Mouse (Mus musculus) limb, embryonic 14.5 days (tissue): Measurements from ENCODE around the gene Tmem247. TPM values are rescaled to one million over a fixed set of nuclear protein-coding genes. Genes with fewer than 3 reads are reported as not detected.

Source experiments
- ATAC-seq: fragments of 200-750 bp; cut with Nextera tagmentation; 2 replicates; pipeline ENCODE4 v1.8.0; 2017; ENCODE audit warnings: low read depth, moderate number of reproducible peaks, moderate TSS enrichment; ENCODE audit not compliant: low FRiP score
- DNase-seq: peaks from one replicate; pipeline ENCODE4 v3.0.0-alpha.2; 2015; ENCODE audit warnings: low spot score
- H3K27ac ChIP-seq: fragments of 300-500 bp; sonication (generic); replicated peaks from 2 replicates; pipeline ENCODE4 v1.5.1; 2014; ENCODE audit warnings: low read depth, mild to moderate bottlenecking, low read length, moderate library complexity, mixed read lengths
- H3K27me3 ChIP-seq: fragments of 300-500 bp; sonication (generic); 2 replicates; pipeline ENCODE4 v1.6.1; 2014; ENCODE audit warnings: low read length, mixed read lengths; ENCODE audit not compliant: control insufficient read depth, insufficient read depth
- H3K36me3 ChIP-seq: fragments of 300-500 bp; sonication (generic); 2 replicates; pipeline ENCODE4 v1.6.1; 2014; ENCODE audit warnings: mild to moderate bottlenecking, low read length, moderate library complexity, mixed read lengths; ENCODE audit not compliant: control insufficient read depth, insufficient read depth
- H3K4me1 ChIP-seq: fragments of 300-500 bp; sonication (generic); 2 replicates; pipeline ENCODE4 v1.6.1; 2014; ENCODE audit warnings: antibody characterized with exemption, low read length, mixed read lengths; ENCODE audit not compliant: control insufficient read depth, insufficient read depth
- H3K4me2 ChIP-seq: fragments of 300-500 bp; sonication (generic); replicated peaks from 2 replicates; pipeline ENCODE4 v1.6.1; 2014; ENCODE audit warnings: low read depth, mild to moderate bottlenecking, low read length, moderate library complexity; ENCODE audit not compliant: severe bottlenecking
- H3K4me3 ChIP-seq: fragments of 300-500 bp; sonication (generic); replicated peaks from 2 replicates; pipeline ENCODE4 v1.5.1; 2014; ENCODE audit warnings: low read length
- H3K9ac ChIP-seq: fragments of 300-500 bp; sonication (generic); 2 replicates; pipeline ENCODE4 v1.6.1; 2014; ENCODE audit warnings: mild to moderate bottlenecking, low read depth, low read length, moderate library complexity; ENCODE audit not compliant: severe bottlenecking
- H3K9me3 ChIP-seq: fragments of 300-500 bp; sonication (generic); 2 replicates; pipeline ENCODE4 v1.6.1; 2016; ENCODE audit warnings: low read length; ENCODE audit not compliant: control insufficient read depth
- POLR2A ChIP-seq: fragments of 200-500 bp; IDR thresholded peaks from 2 replicates; pipeline ENCODE4 v1.8.0; 2012; ENCODE audit warnings: inconsistent platforms, mild to moderate bottlenecking, moderate library complexity, borderline replicate concordance; ENCODE audit not compliant: insufficient read depth, insufficient read length; ENCODE audit errors: extremely low read depth
- WGBS: fragments of 180-500 bp; shearing (Covaris S2); extraction: QIAGEN DNeasy Blood & Tissue Kit; methylation state at CpG from one replicate; pipeline ENCODE4 v1.1.7; 2014; 5-methylcytosine and 5-hydroxymethylcytosine counted together
- polyA plus RNA-seq, 2 experiments: library from polyadenylated mRNA; depleted of rRNA in 1 of 2; stranded (reverse) in 1 of 2; unstranded in 1 of 2; fragments of >200 nt; fragmentation: Nextera tagmentation in 1 of 2; extraction: Ambion mirVana in 1 of 2; gene quantifications; 2 replicates each; pipeline versions ENCODE4 v1.2.1 to v1.2.3; 2012 to 2014

Tmem247 gene
- polyA plus RNA-seq, 2 experiments: not detected

DNA sequence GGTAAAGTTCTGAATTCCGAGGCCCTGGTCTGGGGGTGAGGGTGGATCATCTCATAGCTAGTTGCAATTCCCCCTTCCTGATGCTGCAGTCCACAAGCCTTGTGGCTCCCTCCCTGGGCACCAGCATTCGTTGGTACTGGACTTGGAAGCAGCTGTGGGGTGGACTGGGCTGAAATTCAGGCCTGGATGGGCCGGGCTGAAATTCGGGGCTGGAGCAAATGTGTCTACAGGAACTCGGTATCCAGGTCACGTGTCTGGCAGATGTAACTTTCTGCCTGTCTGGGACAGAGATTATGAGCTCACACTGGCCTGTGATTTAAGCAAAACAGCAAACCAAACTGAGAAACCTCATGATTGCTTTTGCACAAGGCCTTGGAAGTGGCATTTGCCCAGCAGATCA is 31.7 kb downstream of the Tmem247 start:
- DNase-seq (peak; percentile 25), ATAC-seq (no peak)
- Histone ChIP-seq H3K9me3 (no peaks in the 10 kb centered on the region), H3K4me2 (no peak overlapping the region), H3K36me3 (no peaks in the 10 kb centered on the region), H3K4me3 (no peak overlapping the region), H3K9ac (no peak overlapping the region), H3K4me1 (peaks cover 9% of the 10 kb centered on the region; the same call in 1 of the 2 replicates), H3K27ac (peak overlapping the region; percentile 15), H3K27me3 (no peaks in the 10 kb centered on the region)
- 57% methylated on average over 6 of the region's 6 CpGs for WGBS
- TF ChIP-seq POLR2A: no peak

GRCm38 (mm10) chr17:86957239-86957638 is 40.1 kb downstream of the Tmem247 start:
- no peak overlapping the region for H3K9ac ChIP-seq
- H3K27me3 ChIP-seq: no peaks in the 10 kb centered on the region
- no peaks in the 10 kb centered on the region for H3K36me3 ChIP-seq
- H3K4me1 ChIP-seq: peaks cover 15% of the 10 kb centered on the region
- no peaks in the 10 kb centered on the region for H3K9me3 ChIP-seq
- no peak overlapping the region for H3K27ac ChIP-seq
- no peak for DNase-seq
- no peak overlapping the region for H3K4me3 ChIP-seq
- H3K4me2 ChIP-seq: no peak overlapping the region
- TF ChIP-seq POLR2A: no peak
- 89% methylated on average over 5 of the region's 5 CpGs for WGBS
- no peak for ATAC-seq

DNA sequence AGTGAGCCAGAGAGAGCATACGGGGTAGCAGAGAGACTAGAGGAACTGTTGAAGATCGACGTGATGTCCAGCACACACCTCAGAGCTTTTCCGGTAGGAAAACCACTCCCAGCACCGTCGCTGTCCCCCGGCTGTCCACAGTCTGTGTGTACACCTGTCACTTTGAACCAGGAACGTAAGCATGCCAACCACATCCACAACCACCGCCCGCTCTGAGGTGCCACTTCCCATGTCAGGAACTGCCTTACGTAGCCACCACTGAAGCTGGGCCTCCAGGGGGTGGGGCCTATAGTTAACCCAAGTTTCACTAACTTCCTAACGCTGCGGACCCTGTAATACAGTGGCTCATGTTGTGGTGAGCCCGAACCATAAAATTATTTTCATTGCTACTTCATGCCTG is 40.8 kb downstream of the Tmem247 start:
- DNase-seq: no peak
- Histone ChIP-seq H3K9me3 (no peaks in the 10 kb centered on the region), H3K27ac (no peak overlapping the region), H3K27me3 (no peaks in the 10 kb centered on the region), H3K4me3 (no peak overlapping the region), H3K4me2 (no peak overlapping the region), H3K4me1 (peaks cover 15% of the 10 kb centered on the region), H3K9ac (no peak overlapping the region), H3K36me3 (no peaks in the 10 kb centered on the region)
- ATAC-seq: no peak
- no peak for TF ChIP-seq POLR2A
- WGBS: 77% methylated on average over 14 of the region's 14 CpGs

DNA sequence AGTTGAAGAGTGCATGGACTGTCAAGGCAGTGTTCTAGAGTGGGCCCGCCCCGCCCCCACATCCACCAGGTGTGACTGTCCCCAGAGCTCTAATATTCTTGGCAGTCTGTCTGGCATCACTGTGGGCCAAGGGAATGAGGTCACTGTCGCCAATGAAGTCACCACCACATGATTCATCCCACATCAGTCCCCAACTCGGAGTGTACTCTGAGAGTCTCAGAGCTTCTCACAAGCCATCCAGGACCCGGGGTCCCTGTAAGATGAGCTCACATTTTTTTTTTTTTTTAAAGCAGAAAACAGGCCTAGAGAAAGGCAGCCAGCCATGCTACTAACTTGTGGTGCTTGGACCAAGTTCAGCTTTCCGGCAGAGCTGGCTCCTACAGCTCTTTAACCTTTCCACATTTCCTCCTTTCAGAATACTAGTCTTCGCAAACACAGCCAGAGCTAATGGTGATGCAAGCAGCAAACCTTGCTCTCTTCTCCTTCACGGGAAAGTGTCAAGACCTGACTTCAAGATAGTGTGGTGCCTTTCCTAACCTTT is 44.2 kb downstream of the Tmem247 start:
- Histone ChIP-seq H3K27ac (peak overlapping the region; percentile 96), H3K27me3 (no peaks in the 10 kb centered on the region), H3K9ac (no peak overlapping the region), H3K4me3 (no peak overlapping the region), H3K4me2 (peak overlapping the region; percentile 88; the same call in 1 of the 2 replicates), H3K4me1 (peaks cover 25% of the 10 kb centered on the region), H3K36me3 (no peaks in the 10 kb centered on the region), H3K9me3 (no peaks in the 10 kb centered on the region)
- ATAC-seq (no peak), DNase-seq (peak; percentile 70)
- 45% methylated on average over 8 of the region's 8 CpGs for WGBS
- no peak for TF ChIP-seq POLR2A

- peaks cover 29% of the 10 kb centered on the region for H3K4me1 ChIP-seq
- under 1% methylated on average over 24 of the region's 24 CpGs for WGBS
- H3K4me3 ChIP-seq: peak overlapping the region; percentile 80
- ATAC-seq (peak; percentile 40), DNase-seq (peak; percentile 93)
- H3K4me2 ChIP-seq: peak overlapping the region; percentile 88
- TF ChIP-seq POLR2A: no peak
- no peaks in the 10 kb centered on the region for H3K9me3 ChIP-seq
- 0 out of 2 replicates have a peak, but pooled peaks cover 6% of the 10 kb centered on the region for H3K36me3 ChIP-seq
- peak overlapping the region; percentile 96 for H3K27ac ChIP-seq
- peak overlapping the region; percentile 91 for H3K9ac ChIP-seq
- H3K27me3 ChIP-seq: no peaks in the 10 kb centered on the region
These were observed 45.2 kb downstream of the Tmem247 start for GRCm38 (mm10) chr17:86962297-86962893.
